Mouse (Mus musculus): ENCODE results near the gene Apol10b. TPM values are rescaled to one million over a fixed set of nuclear protein-coding genes. Genes with fewer than 3 reads are reported as not detected.

Gene Apol10b
- polyA plus RNA-seq (2014; fragmentation: Illumina TruSeq; extraction: RNeasy Lipid Tissue Mini Kit (QIAGEN cat#74804); ENCODE audit: low read depth, low replicate concordance), result 0.73 TPM

GRCm38 (mm10) chr15:77595961-77596360, at the start of gene Apol10b:
Gene Apol10b (minus strand): TSS chr15:77596125.

GRCm38 (mm10) chr15:77643176-77643575, 47.3 kb upstream of the Apol10b start, which contains the start of gene Apol11b:
Gene Apol11b (minus strand): TSS chr15:77643286.

GRCm38 (mm10) chr15:77598958-77599357, 3.0 kb upstream of the Apol10b start, which contains the start of gene Gm36245:
Gene Gm36245 (plus strand): TSS chr15:77599258.

DNA sequence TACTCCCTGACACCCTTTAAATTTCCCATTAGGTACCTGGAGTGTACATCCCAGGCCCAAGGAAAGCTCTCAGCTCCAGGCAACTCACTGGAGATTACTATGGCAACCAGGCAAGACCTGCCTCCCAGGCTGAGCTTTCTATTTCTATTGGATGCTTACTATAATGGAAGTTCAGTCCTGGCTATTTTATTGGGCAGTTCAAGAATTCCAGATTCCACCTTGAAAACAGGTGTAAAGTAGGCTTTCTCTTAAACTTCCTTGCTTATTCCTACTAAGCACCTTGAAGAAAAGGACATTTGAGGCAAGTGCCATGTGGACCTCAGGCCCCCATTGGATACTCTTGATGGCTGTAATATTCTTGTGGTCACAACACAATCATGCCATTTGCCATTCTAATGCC, 34.1 kb downstream of the Apol10b start, which contains the start of gene 1700025B11Rik:
Gene 1700025B11Rik, minus strand, starts transcription at position 101 of the 400 bp plus-strand sequence.

Other genes starting within 250 kb of the Apol10b start
- not detected for gene Apol7a, start 197.0 kb downstream of the Apol10b start, polyA plus RNA-seq (2014; fragmentation: Illumina TruSeq; extraction: RNeasy Lipid Tissue Mini Kit (QIAGEN cat#74804); ENCODE audit: low read depth, low replicate concordance)
- 0.28 TPM for gene Apol9a, start 185.0 kb downstream of the Apol10b start, polyA plus RNA-seq (2014; fragmentation: Illumina TruSeq; extraction: RNeasy Lipid Tissue Mini Kit (QIAGEN cat#74804); ENCODE audit: low read depth, low replicate concordance)
- not detected for gene Apol7b, start 148.6 kb downstream of the Apol10b start, polyA plus RNA-seq (2014; fragmentation: Illumina TruSeq; extraction: RNeasy Lipid Tissue Mini Kit (QIAGEN cat#74804); ENCODE audit: low read depth, low replicate concordance)
- gene Apol10a, start 119.1 kb downstream of the Apol10b start, polyA plus RNA-seq (2014; fragmentation: Illumina TruSeq; extraction: RNeasy Lipid Tissue Mini Kit (QIAGEN cat#74804); ENCODE audit: low read depth, low replicate concordance), result 0.20 TPM
- not detected for gene Apol11a, start 87.9 kb downstream of the Apol10b start, polyA plus RNA-seq (2014; fragmentation: Illumina TruSeq; extraction: RNeasy Lipid Tissue Mini Kit (QIAGEN cat#74804); ENCODE audit: low read depth, low replicate concordance)
- not detected for gene Apol7c, start 62.8 kb downstream of the Apol10b start, polyA plus RNA-seq (2014; fragmentation: Illumina TruSeq; extraction: RNeasy Lipid Tissue Mini Kit (QIAGEN cat#74804); ENCODE audit: low read depth, low replicate concordance)
- not detected for gene 1700025B11Rik, start 34.2 kb downstream of the Apol10b start, polyA plus RNA-seq (2014; fragmentation: Illumina TruSeq; extraction: RNeasy Lipid Tissue Mini Kit (QIAGEN cat#74804); ENCODE audit: low read depth, low replicate concordance)
- not detected for gene Gm36245, start 3.1 kb upstream of the Apol10b start, polyA plus RNA-seq (2014; fragmentation: Illumina TruSeq; extraction: RNeasy Lipid Tissue Mini Kit (QIAGEN cat#74804); ENCODE audit: low read depth, low replicate concordance)
- not detected for gene Apol11b, start 47.2 kb upstream of the Apol10b start, polyA plus RNA-seq (2014; fragmentation: Illumina TruSeq; extraction: RNeasy Lipid Tissue Mini Kit (QIAGEN cat#74804); ENCODE audit: low read depth, low replicate concordance)
- gene Apol7e, start 102.7 kb upstream of the Apol10b start, polyA plus RNA-seq (2014; fragmentation: Illumina TruSeq; extraction: RNeasy Lipid Tissue Mini Kit (QIAGEN cat#74804); ENCODE audit: low read depth, low replicate concordance), result not detected
- gene Apol9b, start 132.9 kb upstream of the Apol10b start, polyA plus RNA-seq (2014; fragmentation: Illumina TruSeq; extraction: RNeasy Lipid Tissue Mini Kit (QIAGEN cat#74804); ENCODE audit: low read depth, low replicate concordance), result not detected
- gene Apol8, start 160.9 kb upstream of the Apol10b start, polyA plus RNA-seq (2014; fragmentation: Illumina TruSeq; extraction: RNeasy Lipid Tissue Mini Kit (QIAGEN cat#74804); ENCODE audit: low read depth, low replicate concordance), result not detected
- gene Myh9, start 246.1 kb upstream of the Apol10b start, polyA plus RNA-seq (2014; fragmentation: Illumina TruSeq; extraction: RNeasy Lipid Tissue Mini Kit (QIAGEN cat#74804); ENCODE audit: low read depth, low replicate concordance), result 7.6 TPM

All from kidney, adult 10 weeks (tissue).